Mouse (Mus musculus): ENCODE measurements around the gene Sdk2.

The Sdk2 gene

GRCm38 (mm10) chr11:114066951-114067762 is at the start of gene Sdk2:
Gene Sdk2, minus strand, starts transcription at chr11:114067046.
- DNase-seq: no peak

- DNase-seq: no peak
These were observed 48.2 kb upstream of the Sdk2 start for GRCm38 (mm10) chr11:114115077-114115476.

GRCm38 (mm10) chr11:114114674-114115073 is 47.8 kb upstream of the Sdk2 start:
- DNase-seq: no peak

- no peak for DNase-seq
These were observed 44.0 kb upstream of the Sdk2 start for GRCm38 (mm10) chr11:114110851-114111250.

- no peak for DNase-seq
These were observed 26.8 kb upstream of the Sdk2 start for GRCm38 (mm10) chr11:114093636-114094035.

- no peak for DNase-seq
These were observed 26.3 kb upstream of the Sdk2 start for GRCm38 (mm10) chr11:114093175-114093574.

- DNase-seq: peak; percentile 72
These were observed 13.8 kb upstream of the Sdk2 start for GRCm38 (mm10) chr11:114080606-114081005.

- no peak for DNase-seq
These were observed 5.8 kb upstream of the Sdk2 start for GRCm38 (mm10) chr11:114072644-114073043.

- DNase-seq: no peak
These were observed 5.2 kb upstream of the Sdk2 start for GRCm38 (mm10) chr11:114071998-114072397.

GRCm38 (mm10) chr11:114070881-114071280 is 4.0 kb upstream of the Sdk2 start:
- DNase-seq: no peak

- DNase-seq: no peak
These were observed 3.3 kb upstream of the Sdk2 start for GRCm38 (mm10) chr11:114070131-114070530.

GRCm38 (mm10) chr11:114068390-114068789 is 1.5 kb upstream of the Sdk2 start:
- peak; percentile 28 for DNase-seq

GRCm38 (mm10) chr11:114066098-114066950 is 522 bp downstream of the Sdk2 start:
- no peak for DNase-seq

- DNase-seq: no peak
These were observed 1.2 kb downstream of the Sdk2 start for GRCm38 (mm10) chr11:114065596-114065995.

- DNase-seq: no peak
These were observed 1.9 kb downstream of the Sdk2 start for GRCm38 (mm10) chr11:114064871-114065388.

- no peak for DNase-seq
These were observed 4.9 kb downstream of the Sdk2 start for GRCm38 (mm10) chr11:114061946-114062345.

- no peak for DNase-seq
These were observed 5.6 kb downstream of the Sdk2 start for GRCm38 (mm10) chr11:114061265-114061664.

- no peak for DNase-seq
These were observed 10.5 kb downstream of the Sdk2 start for GRCm38 (mm10) chr11:114056351-114056750.

GRCm38 (mm10) chr11:114054581-114055315 is 12.1 kb downstream of the Sdk2 start:
- DNase-seq: no peak

- DNase-seq: no peak
These were observed 15.5 kb downstream of the Sdk2 start for GRCm38 (mm10) chr11:114051361-114051760.

- no peak for DNase-seq
These were observed 16.3 kb downstream of the Sdk2 start for GRCm38 (mm10) chr11:114050511-114050910.

GRCm38 (mm10) chr11:114047887-114048331 is 18.9 kb downstream of the Sdk2 start:
- DNase-seq: no peak

GRCm38 (mm10) chr11:114046927-114047326 is 19.9 kb downstream of the Sdk2 start:
- DNase-seq: no peak
